Mouse (Mus musculus) ES-Bruce4 (cell line): ENCODE data around the gene Rnf5. TPM values are rescaled to one million over a fixed set of nuclear protein-coding genes. Genes with fewer than 3 reads are reported as not detected.

ENCODE experiments used
- H3K27ac ChIP-seq: 2 replicates; pipeline ENCODE4 v1.5.1; 2012; ENCODE audit warnings: low read length, inconsistent platforms; ENCODE audit not compliant: insufficient read depth
- H3K27me3 ChIP-seq: 2 replicates; pipeline ENCODE4 v1.6.1; 2012; ENCODE audit warnings: mild to moderate bottlenecking, low read length, inconsistent platforms; ENCODE audit not compliant: control insufficient read depth, poor library complexity, insufficient read depth, severe bottlenecking
- H3K36me3 ChIP-seq: 2 replicates; pipeline ENCODE4 v1.6.1; 2012; ENCODE audit warnings: inconsistent platforms, mild to moderate bottlenecking, low read length, moderate library complexity; ENCODE audit not compliant: control insufficient read depth, poor library complexity, insufficient read depth, severe bottlenecking
- H3K4me1 ChIP-seq: one replicate; pipeline ENCODE4 v1.8.1; 2011; ENCODE audit warnings: low read length; ENCODE audit not compliant: control insufficient read depth, insufficient read depth
- H3K4me3 ChIP-seq: 2 replicates; pipeline ENCODE4 v1.5.1; 2011; ENCODE audit warnings: low read depth, mild to moderate bottlenecking, low read length
- H3K9ac ChIP-seq: 2 replicates; pipeline ENCODE4 v1.6.1; 2012; ENCODE audit warnings: low read depth, mild to moderate bottlenecking, inconsistent platforms; ENCODE audit not compliant: poor library complexity, severe bottlenecking
- H3K9me3 ChIP-seq: replicated peaks from 2 replicates; pipeline ENCODE4 v1.6.1; 2012; ENCODE audit warnings: mild to moderate bottlenecking, low read length, inconsistent platforms; ENCODE audit not compliant: control insufficient read depth, poor library complexity, insufficient read depth, severe bottlenecking
- CTCF ChIP-seq: IDR thresholded peaks from one replicate; pipeline ENCODE4 v1.8.1; 2011; ENCODE audit warnings: low read depth, low read length
- EP300 ChIP-seq: IDR thresholded peaks from 2 replicates; pipeline ENCODE4 v1.6.1; 2011; ENCODE audit warnings: low read depth, low read length; ENCODE audit not compliant: insufficient read depth
- POLR2A ChIP-seq: IDR thresholded peaks from one replicate; pipeline ENCODE4 v1.8.1; 2011; ENCODE audit warnings: low read length; ENCODE audit not compliant: insufficient read depth
- polyA plus RNA-seq: library from polyadenylated mRNA; stranded (reverse); fragments of >200 nt; gene quantifications from 2 replicates; pipeline ENCODE4 v1.2.4, GENCODE M21; 2011; ENCODE audit warnings: low read depth; ENCODE audit not compliant: missing spikeins, insufficient read depth, insufficient read length

The Rnf5 gene
- polyA plus RNA-seq: 74.3 and 75.9 TPM in 2 replicates

DNA sequence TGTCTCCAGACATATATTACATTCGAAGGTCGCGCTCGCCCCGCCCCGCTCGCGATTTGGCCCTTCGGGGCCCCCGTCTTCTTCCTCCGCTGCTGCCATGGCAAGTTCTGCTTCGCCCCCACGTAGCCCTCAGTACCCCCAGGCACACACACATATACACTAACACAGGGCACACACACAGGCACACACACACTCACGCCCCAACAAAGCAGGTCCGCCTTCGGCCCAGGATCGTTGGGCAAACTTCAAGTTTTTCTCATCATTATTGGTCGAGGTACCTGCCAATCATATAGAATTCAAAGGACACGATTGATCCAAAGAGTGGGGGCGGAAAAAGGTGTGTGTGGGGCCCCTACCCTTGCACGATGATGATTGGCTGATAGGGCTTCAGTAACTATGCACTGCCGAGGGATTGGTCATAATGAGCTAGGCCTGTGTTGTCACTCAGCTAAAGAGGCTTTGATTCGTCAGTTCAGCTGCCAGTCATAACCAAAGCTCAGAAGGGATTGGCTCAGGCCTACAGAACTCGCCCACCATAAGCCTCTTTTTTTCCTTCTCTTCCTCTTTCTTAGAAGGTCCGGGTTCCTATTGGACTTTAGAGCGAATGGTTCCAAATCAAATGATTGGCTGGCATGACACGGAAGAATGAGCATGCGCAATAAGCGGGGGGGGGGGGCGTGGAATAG is at the start of gene Rnf5:
Rnf5 (minus strand) TSS at position 316 of the 686 bp plus-strand sequence.
- TF ChIP-seq POLR2A (no peak), CTCF (no peak), EP300 (no peak)
- 0 out of 2 replicates have a peak, but pooled peaks cover 4% of the 10 kb centered on the region for H3K36me3 ChIP-seq
- H3K27me3 ChIP-seq: no peaks in the 10 kb centered on the region
- H3K4me3 ChIP-seq: peak within 1 kb of the TSS; percentile 99
- peaks cover 3% of the 10 kb centered on the region for H3K4me1 ChIP-seq
- H3K9me3 ChIP-seq: no peaks in the 10 kb centered on the region
- peak within 1 kb of the TSS; percentile 12 for H3K27ac ChIP-seq
- H3K9ac ChIP-seq: peak within 1 kb of the TSS; percentile 81

- H3K36me3 ChIP-seq: peaks cover 9% of the 10 kb centered on the region; the same call in 1 of the 2 replicates
- TF ChIP-seq CTCF: no peak
- no peak for TF ChIP-seq POLR2A
- no peak for TF ChIP-seq EP300
Measured at GRCm38 (mm10) chr17:34652985-34653384, 49.5 kb upstream of the Rnf5 start.

GRCm38 (mm10) chr17:34652546-34652945 is 49.1 kb upstream of the Rnf5 start:
- H3K9me3 ChIP-seq: no peaks in the 10 kb centered on the region
- no peak overlapping the region for H3K4me3 ChIP-seq
- no peak overlapping the region for H3K9ac ChIP-seq
- no peaks in the 10 kb centered on the region for H3K27me3 ChIP-seq
- TF ChIP-seq CTCF (no peak), EP300 (no peak), POLR2A (no peak)
- no peaks in the 10 kb centered on the region for H3K4me1 ChIP-seq
- peaks cover 9% of the 10 kb centered on the region; the same call in 1 of the 2 replicates for H3K36me3 ChIP-seq
- H3K27ac ChIP-seq: no peak overlapping the region

More at GRCm38 (mm10) chr17:34652985-34653384, 49.5 kb upstream of the Rnf5 start:
- Histone ChIP-seq H3K9me3 (no peaks in the 10 kb centered on the region), H3K4me3 (no peak overlapping the region), H3K27me3 (no peaks in the 10 kb centered on the region), H3K4me1 (no peaks in the 10 kb centered on the region), H3K27ac (no peak overlapping the region), H3K9ac (no peak overlapping the region)

- Histone ChIP-seq H3K4me3 (no peak overlapping the region), H3K4me1 (no peaks in the 10 kb centered on the region), H3K27me3 (no peaks in the 10 kb centered on the region), H3K9ac (no peak overlapping the region), H3K36me3 (peaks cover 9% of the 10 kb centered on the region; the same call in 1 of the 2 replicates), H3K27ac (no peak overlapping the region), H3K9me3 (no peaks in the 10 kb centered on the region)
- TF ChIP-seq POLR2A (no peak), CTCF (peak; percentile 61)
Measured at GRCm38 (mm10) chr17:34651507-34652221, 48.2 kb upstream of the Rnf5 start.

DNA sequence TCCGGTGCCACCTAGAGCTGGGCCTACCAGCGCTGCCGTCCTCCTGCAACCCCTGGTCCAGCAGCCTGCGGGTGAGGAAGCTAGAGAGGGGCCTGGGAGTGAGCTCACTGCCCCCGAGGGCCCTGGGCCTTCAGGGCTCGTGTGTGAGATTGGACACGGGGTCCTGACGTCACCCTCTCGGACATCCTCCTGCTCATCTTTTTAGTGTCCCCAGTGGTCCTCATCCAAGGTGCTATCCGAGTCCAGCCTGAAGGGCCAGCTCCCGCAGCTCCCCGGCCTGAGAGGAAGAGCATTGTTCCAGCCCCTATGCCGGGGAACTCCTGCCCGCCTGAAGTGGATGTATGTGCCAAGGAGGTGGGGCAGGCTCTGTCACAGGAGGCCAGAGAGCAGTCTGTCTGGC is 47.3 kb upstream of the Rnf5 start:
- TF ChIP-seq CTCF (no peak), POLR2A (no peak)
- H3K27ac ChIP-seq: no peak overlapping the region
- peaks cover 9% of the 10 kb centered on the region; the same call in 1 of the 2 replicates for H3K36me3 ChIP-seq
- H3K4me1 ChIP-seq: no peaks in the 10 kb centered on the region
- no peaks in the 10 kb centered on the region for H3K27me3 ChIP-seq
- no peak overlapping the region for H3K9ac ChIP-seq
- no peak overlapping the region for H3K4me3 ChIP-seq
- H3K9me3 ChIP-seq: no peaks in the 10 kb centered on the region
